Mouse (Mus musculus): ENCODE measurements around the gene Fgf9. TPM values are rescaled to one million over a fixed set of nuclear protein-coding genes. Genes with fewer than 3 reads are reported as not detected.

The Fgf9 gene
- polyA plus RNA-seq, 1 experiment = 41.3 TPM

GRCm38 (mm10) chr14:58076030-58076521 lies 5.7 kb downstream of the Fgf9 start:
- Histone ChIP-seq H3K27me3 (ENCODE audit: control insufficient read depth, insufficient read depth, low read length) (no peaks in the 10 kb centered on the region), H3K27ac (ENCODE audit: insufficient read depth, low read length) (peak overlapping the region; percentile 95), H3K4me3 (replicated peaks; ENCODE audit: insufficient read depth, low read depth, low read length) (peak overlapping the region; percentile 93), H3K4me1 (ENCODE audit: control insufficient read depth, insufficient read depth, low read length) (peaks cover 8% of the 10 kb centered on the region; the same call in 1 of the 2 replicates)
- TF ChIP-seq CTCF (IDR thresholded peaks at IDR 0.05; ENCODE audit: borderline replicate concordance, insufficient read depth, low read depth, low read length) = no peak
- TF ChIP-seq POLR2A (IDR thresholded peaks at IDR 0.05; ENCODE audit: borderline replicate concordance, insufficient read depth, low read length) = no peak
- DNase-seq = peak; percentile 89 to 90
- under 1% methylated on average over 40 of the region's 40 CpGs for WGBS

- WGBS = 6% methylated on average over 14 of the region's 14 CpGs
- no peaks in the 10 kb centered on the region for H3K27me3 ChIP-seq (ENCODE audit: control insufficient read depth, insufficient read depth, low read length)
- peaks cover 10% of the 10 kb centered on the region; the same call in 1 of the 2 replicates for H3K4me1 ChIP-seq (ENCODE audit: control insufficient read depth, insufficient read depth, low read length)
- H3K4me3 ChIP-seq (replicated peaks; ENCODE audit: insufficient read depth, low read depth, low read length) = peak overlapping the region; percentile 93
- peak overlapping the region; percentile 95 for H3K27ac ChIP-seq (ENCODE audit: insufficient read depth, low read length)
- no peak for TF ChIP-seq CTCF (IDR thresholded peaks at IDR 0.05; ENCODE audit: borderline replicate concordance, insufficient read depth, low read depth, low read length)
- TF ChIP-seq POLR2A (IDR thresholded peaks at IDR 0.05; ENCODE audit: borderline replicate concordance, insufficient read depth, low read length) = no peak
- no peak for DNase-seq
Observed at GRCm38 (mm10) chr14:58076726-58077255, 6.4 kb downstream of the Fgf9 start.

GRCm38 (mm10) chr14:58079471-58079870 lies 9.1 kb downstream of the Fgf9 start:
- no peak for TF ChIP-seq POLR2A (IDR thresholded peaks at IDR 0.05; ENCODE audit: borderline replicate concordance, insufficient read depth, low read length)
- no peak for TF ChIP-seq CTCF (IDR thresholded peaks at IDR 0.05; ENCODE audit: borderline replicate concordance, insufficient read depth, low read depth, low read length)
- Histone ChIP-seq H3K27me3 (ENCODE audit: control insufficient read depth, insufficient read depth, low read length) (no peaks in the 10 kb centered on the region), H3K27ac (ENCODE audit: insufficient read depth, low read length) (no peak overlapping the region), H3K4me3 (replicated peaks; ENCODE audit: insufficient read depth, low read depth, low read length) (no peak overlapping the region), H3K4me1 (ENCODE audit: control insufficient read depth, insufficient read depth, low read length) (peaks cover 10% of the 10 kb centered on the region; the same call in 1 of the 2 replicates)
- WGBS = 36% methylated on average over 2 of the region's 2 CpGs
- DNase-seq = no peak

- no peak for TF ChIP-seq CTCF (IDR thresholded peaks at IDR 0.05; ENCODE audit: borderline replicate concordance, insufficient read depth, low read depth, low read length)
- TF ChIP-seq POLR2A (IDR thresholded peaks at IDR 0.05; ENCODE audit: borderline replicate concordance, insufficient read depth, low read length) = no peak
- H3K4me3 ChIP-seq (replicated peaks; ENCODE audit: insufficient read depth, low read depth, low read length) = no peak overlapping the region
- no peak overlapping the region for H3K27ac ChIP-seq (ENCODE audit: insufficient read depth, low read length)
- DNase-seq = no peak
- H3K27me3 ChIP-seq (ENCODE audit: control insufficient read depth, insufficient read depth, low read length) = no peaks in the 10 kb centered on the region
- 20% methylated on average over 1 of the region's 1 CpGs for WGBS
- peaks cover 19% of the 10 kb centered on the region for H3K4me1 ChIP-seq (ENCODE audit: control insufficient read depth, insufficient read depth, low read length)
Observed at GRCm38 (mm10) chr14:58081955-58082354, 11.6 kb downstream of the Fgf9 start.

- DNase-seq = no peak
- TF ChIP-seq CTCF (IDR thresholded peaks at IDR 0.05; ENCODE audit: borderline replicate concordance, insufficient read depth, low read depth, low read length) = no peak
- no peak for TF ChIP-seq POLR2A (IDR thresholded peaks at IDR 0.05; ENCODE audit: borderline replicate concordance, insufficient read depth, low read length)
- Histone ChIP-seq H3K4me3 (replicated peaks; ENCODE audit: insufficient read depth, low read depth, low read length) (no peak overlapping the region), H3K27me3 (ENCODE audit: control insufficient read depth, insufficient read depth, low read length) (no peaks in the 10 kb centered on the region), H3K4me1 (ENCODE audit: control insufficient read depth, insufficient read depth, low read length) (peaks cover 28% of the 10 kb centered on the region), H3K27ac (ENCODE audit: insufficient read depth, low read length) (no peak overlapping the region)
- WGBS = 96% methylated on average over 3 of the region's 3 CpGs
Observed at GRCm38 (mm10) chr14:58084240-58084639, 13.9 kb downstream of the Fgf9 start.

GRCm38 (mm10) chr14:58087326-58087725 lies 17.0 kb downstream of the Fgf9 start:
- H3K4me3 ChIP-seq (replicated peaks; ENCODE audit: insufficient read depth, low read depth, low read length) = no peak overlapping the region
- TF ChIP-seq CTCF (IDR thresholded peaks at IDR 0.05; ENCODE audit: borderline replicate concordance, insufficient read depth, low read depth, low read length) (no peak), POLR2A (IDR thresholded peaks at IDR 0.05; ENCODE audit: borderline replicate concordance, insufficient read depth, low read length) (no peak)
- peak overlapping the region; percentile 77 for H3K27ac ChIP-seq (ENCODE audit: insufficient read depth, low read length)
- no peaks in the 10 kb centered on the region for H3K27me3 ChIP-seq (ENCODE audit: control insufficient read depth, insufficient read depth, low read length)
- no peak for DNase-seq
- H3K4me1 ChIP-seq (ENCODE audit: control insufficient read depth, insufficient read depth, low read length) = peaks cover 39% of the 10 kb centered on the region
- 37% methylated on average over 4 of the region's 4 CpGs for WGBS

- peak overlapping the region; percentile 45 for H3K27ac ChIP-seq (ENCODE audit: insufficient read depth, low read length)
- H3K27me3 ChIP-seq (ENCODE audit: control insufficient read depth, insufficient read depth, low read length) = no peaks in the 10 kb centered on the region
- TF ChIP-seq POLR2A (IDR thresholded peaks at IDR 0.05; ENCODE audit: borderline replicate concordance, insufficient read depth, low read length) (peak; percentile 24; the same call in 1 of the 2 replicates), CTCF (IDR thresholded peaks at IDR 0.05; ENCODE audit: borderline replicate concordance, insufficient read depth, low read depth, low read length) (no peak)
- WGBS = 24% methylated on average over 5 of the region's 5 CpGs
- DNase-seq = peak; percentile 69 to 80
- no peak overlapping the region for H3K4me3 ChIP-seq (replicated peaks; ENCODE audit: insufficient read depth, low read depth, low read length)
- peaks cover 40% of the 10 kb centered on the region for H3K4me1 ChIP-seq (ENCODE audit: control insufficient read depth, insufficient read depth, low read length)
Observed at GRCm38 (mm10) chr14:58089486-58089885, 19.1 kb downstream of the Fgf9 start.

GRCm38 (mm10) chr14:58091321-58091720 lies 21.0 kb downstream of the Fgf9 start:
- no peaks in the 10 kb centered on the region for H3K27me3 ChIP-seq (ENCODE audit: control insufficient read depth, insufficient read depth, low read length)
- peaks cover 53% of the 10 kb centered on the region for H3K4me1 ChIP-seq (ENCODE audit: control insufficient read depth, insufficient read depth, low read length)
- H3K27ac ChIP-seq (ENCODE audit: insufficient read depth, low read length) = peak overlapping the region; percentile 34; the same call in 1 of the 2 replicates
- no peak overlapping the region for H3K4me3 ChIP-seq (replicated peaks; ENCODE audit: insufficient read depth, low read depth, low read length)
- TF ChIP-seq CTCF (IDR thresholded peaks at IDR 0.05; ENCODE audit: borderline replicate concordance, insufficient read depth, low read depth, low read length) = no peak
- TF ChIP-seq POLR2A (IDR thresholded peaks at IDR 0.05; ENCODE audit: borderline replicate concordance, insufficient read depth, low read length) = no peak
- WGBS = 53% methylated on average over 10 of the region's 10 CpGs
- DNase-seq = peak in 1 of 2 experiments; percentile 13

All from cerebellum, adult 2 months (tissue).